Mouse (Mus musculus) MEL (cell line): ENCODE measurements around the gene Mrtfa. TPM values are rescaled to one million over a fixed set of nuclear protein-coding genes. Genes with fewer than 3 reads are reported as not detected.
A peak's percentile ranks its signal among the peaks of the same experiment; 100 is the strongest.

Source experiments
- DNase-seq: peaks from one replicate; pipeline ENCODE4 v3.0.0; 2011; ENCODE audit warnings: low read depth, low spot score
- H3K27ac ChIP-seq: 2 replicates; pipeline ENCODE4 v1.5.1; 2012; ENCODE audit warnings: low read depth, mild to moderate bottlenecking, control low read depth, low read length, moderate library complexity; ENCODE audit not compliant: control insufficient read depth
- H3K27me3 ChIP-seq, 2 experiments: fragments of 150-350 bp in 1 of 2; sonication (generic) in 1 of 2; 2 replicates each; pipeline ENCODE4 v1.6.1; 2012; ENCODE audit warnings: low read length in 2 of 2, mild to moderate bottlenecking in 2 of 2, improper control_type of control experiment in 1 of 2, moderate library complexity in 1 of 2; ENCODE audit not compliant: insufficient read depth in 2 of 2, control insufficient read depth in 1 of 2
- H3K36me3 ChIP-seq, 2 experiments: 2 replicates each; pipeline ENCODE4 v1.6.1; 2012 to 2014; ENCODE audit warnings: low read length in 2 of 2, improper control_type of control experiment in 1 of 2, inconsistent platforms in 1 of 2, mild to moderate bottlenecking in 1 of 2; ENCODE audit not compliant: insufficient read depth in 2 of 2, control insufficient read depth in 1 of 2
- H3K4me1 ChIP-seq, 2 experiments: fragments of 150-350 bp in 1 of 2; sonication (generic) in 1 of 2; 2 replicates each; pipeline ENCODE4 v1.6.1; 2012; ENCODE audit warnings: low read length in 2 of 2, improper control_type of control experiment in 1 of 2, mild to moderate bottlenecking in 1 of 2; ENCODE audit not compliant: insufficient read depth in 2 of 2, control insufficient read depth in 1 of 2
- H3K4me3 ChIP-seq, 2 experiments: fragments of 150-350 bp in 1 of 2; sonication (generic) in 1 of 2; 2 replicates each; pipeline ENCODE4 v1.5.1; 2012; ENCODE audit warnings: low read depth in 2 of 2, low read length in 2 of 2, mild to moderate bottlenecking in 2 of 2, moderate library complexity in 2 of 2, control low read depth in 1 of 2, improper control_type of control experiment in 1 of 2; ENCODE audit not compliant: control insufficient read depth in 1 of 2, insufficient read depth in 1 of 2
- H3K79me2 ChIP-seq: 2 replicates; pipeline ENCODE4 v1.6.1; 2012; ENCODE audit warnings: mild to moderate bottlenecking, low read length, moderate library complexity; ENCODE audit not compliant: control insufficient read depth, poor library complexity, insufficient read depth
- H3K9ac ChIP-seq: 2 replicates; pipeline ENCODE4 v1.6.1; 2012; ENCODE audit warnings: low read depth, mild to moderate bottlenecking, control low read depth, low read length, moderate library complexity; ENCODE audit not compliant: control insufficient read depth, poor library complexity, severe bottlenecking
- H3K9me3 ChIP-seq: fragments of 150-350 bp; sonication (generic); replicated peaks from 2 replicates; pipeline ENCODE4 v1.6.1; 2012; ENCODE audit warnings: mild to moderate bottlenecking, low read length, improper control_type of control experiment, moderate library complexity; ENCODE audit not compliant: insufficient read depth
- BHLHE40 ChIP-seq: IDR thresholded peaks from 2 replicates; pipeline ENCODE4 v1.6.1; 2012; ENCODE audit warnings: low read depth, mild to moderate bottlenecking, inconsistent platforms, low read length, improper control_type of control experiment, borderline replicate concordance
- CHD2 ChIP-seq: IDR thresholded peaks from 2 replicates; pipeline ENCODE4 v1.6.1; 2011; ENCODE audit warnings: low read length, improper control_type of control experiment
- CTCF ChIP-seq, 3 experiments: IDR thresholded peaks in 2 of 3; conservative IDR thresholded peaks in 1 of 3; 2 replicates each; pipeline ENCODE4 v1.5.1; 2011 to 2012; ENCODE audit warnings: low read length in 3 of 3, low read depth in 2 of 3, mild to moderate bottlenecking in 2 of 3, improper control_type of control experiment in 1 of 3, inconsistent platforms in 1 of 3, mixed read lengths in 1 of 3, moderate library complexity in 1 of 3; ENCODE audit not compliant: control insufficient read depth in 1 of 3, insufficient read depth in 1 of 3, poor library complexity in 1 of 3, severe bottlenecking in 1 of 3
- EP300 ChIP-seq, 2 experiments: IDR thresholded peaks; 2 replicates each; pipeline ENCODE4 v1.6.1; 2011; ENCODE audit warnings: improper control_type of control experiment in 2 of 2, low read length in 2 of 2, low read depth in 1 of 2, mild to moderate bottlenecking in 1 of 2
- ETS1 ChIP-seq: IDR thresholded peaks from 2 replicates; pipeline ENCODE4 v1.6.1; 2012; ENCODE audit warnings: low read depth, mild to moderate bottlenecking, inconsistent platforms, low read length, improper control_type of control experiment, moderate library complexity
- GATA1 ChIP-seq: IDR thresholded peaks from 2 replicates; pipeline ENCODE4 v1.6.1; 2011; ENCODE audit warnings: low read depth, low read length, improper control_type of control experiment
- HCFC1 ChIP-seq: IDR thresholded peaks from 2 replicates; pipeline ENCODE4 v1.6.1; 2012; ENCODE audit warnings: low read depth, mild to moderate bottlenecking, inconsistent platforms, low read length, improper control_type of control experiment, moderate library complexity
- JUND ChIP-seq: IDR thresholded peaks from 2 replicates; pipeline ENCODE4 v1.6.1; 2011; ENCODE audit warnings: low read depth, mild to moderate bottlenecking, improper control_type of control experiment, low read length
- MAZ ChIP-seq: IDR thresholded peaks from 2 replicates; pipeline ENCODE4 v1.6.1; 2012; ENCODE audit warnings: low read depth, mild to moderate bottlenecking, inconsistent platforms, low read length, improper control_type of control experiment
- MEF2A ChIP-seq: IDR thresholded peaks from 2 replicates; pipeline ENCODE4 v1.6.1; 2014; ENCODE audit warnings: low read depth, mild to moderate bottlenecking, inconsistent platforms, low read length, improper control_type of control experiment; ENCODE audit not compliant: poor library complexity, insufficient replicate concordance, severe bottlenecking; ENCODE audit errors: extremely low read depth
- MXI1 ChIP-seq: IDR thresholded peaks from 2 replicates; pipeline ENCODE4 v1.6.1; 2011; ENCODE audit warnings: mild to moderate bottlenecking, low read depth, low read length, improper control_type of control experiment
- MYC ChIP-seq: IDR thresholded peaks from 2 replicates; pipeline ENCODE4 v1.6.1; 2011; ENCODE audit warnings: low read depth, mild to moderate bottlenecking, low read length, improper control_type of control experiment, moderate library complexity
- NRF1 ChIP-seq: IDR thresholded peaks from 2 replicates; pipeline ENCODE4 v1.6.1; 2014; ENCODE audit warnings: low read depth, mild to moderate bottlenecking, inconsistent platforms, low read length, improper control_type of control experiment, moderate library complexity; ENCODE audit not compliant: poor library complexity, insufficient read depth, severe bottlenecking
- POLR2A ChIP-seq, 2 experiments: IDR thresholded peaks; 2 replicates each; pipeline ENCODE4 v1.6.1; 2011 to 2012; ENCODE audit warnings: low read length in 2 of 2, mild to moderate bottlenecking in 2 of 2, control low read depth in 1 of 2, improper control_type of control experiment in 1 of 2, low read depth in 1 of 2, moderate library complexity in 1 of 2; ENCODE audit not compliant: control insufficient read depth in 1 of 2, insufficient read depth in 1 of 2, poor library complexity in 1 of 2
- POLR2AphosphoS2 ChIP-seq: IDR thresholded peaks from 2 replicates; pipeline ENCODE4 v1.6.1; 2011; ENCODE audit warnings: low read length, improper control_type of control experiment
- RAD21 ChIP-seq: IDR thresholded peaks from 2 replicates; pipeline ENCODE4 v1.6.1; 2011; ENCODE audit warnings: mild to moderate bottlenecking, low read depth, low read length, improper control_type of control experiment
- RCOR1 ChIP-seq: IDR thresholded peaks from 2 replicates; pipeline ENCODE4 v1.6.1; 2012; ENCODE audit warnings: low read depth, mild to moderate bottlenecking, inconsistent platforms, low read length, improper control_type of control experiment
- SIN3A ChIP-seq: IDR thresholded peaks from 2 replicates; pipeline ENCODE4 v1.6.1; 2012; ENCODE audit warnings: low read length, improper control_type of control experiment, inconsistent platforms
- TAL1 ChIP-seq: IDR thresholded peaks from 2 replicates; pipeline ENCODE4 v1.6.1; 2012; ENCODE audit warnings: mild to moderate bottlenecking, inconsistent platforms, low read length, moderate library complexity, mixed read lengths
- TBP ChIP-seq: IDR thresholded peaks from 2 replicates; pipeline ENCODE4 v1.8.0; 2011; ENCODE audit warnings: low read depth, low read length, improper control_type of control experiment
- TCF12 ChIP-seq: IDR thresholded peaks from 2 replicates; pipeline ENCODE4 v1.6.1; 2014; ENCODE audit warnings: low read depth, mild to moderate bottlenecking, inconsistent platforms, low read length, improper control_type of control experiment, moderate library complexity
- UBTF ChIP-seq: IDR thresholded peaks from 2 replicates; pipeline ENCODE4 v1.6.1; 2012; ENCODE audit warnings: low read depth, mild to moderate bottlenecking, inconsistent platforms, low read length, improper control_type of control experiment, moderate library complexity, borderline replicate concordance; ENCODE audit not compliant: insufficient read depth
- USF1 ChIP-seq: IDR thresholded peaks from 2 replicates; pipeline ENCODE4 v1.6.1; 2014; ENCODE audit warnings: low read depth, mild to moderate bottlenecking, inconsistent platforms, low read length, improper control_type of control experiment, moderate library complexity
- polyA plus RNA-seq, 2 experiments: library from polyadenylated mRNA; stranded (reverse) in 1 of 2; unstranded in 1 of 2; fragments of >175 nt in 1 of 2; fragments of >200 nt in 1 of 2; gene quantifications; 2 replicates each; pipeline versions ENCODE4 v1.2.1 to v1.2.4; 2012; ENCODE audit warnings: low replicate concordance in 2 of 2, low read depth in 1 of 2; ENCODE audit not compliant: insufficient read length in 2 of 2, insufficient read depth in 1 of 2, missing spikeins in 1 of 2
- total RNA-seq: library from RNA; depleted of rRNA; stranded (reverse); fragments of 300-350 nt; gene quantifications from 2 replicates; pipeline ENCODE4 v1.2.3, GENCODE M21; 2012

Gene Mrtfa
- total and polyA plus RNA-seq, 3 experiments: 2.6 to 11.9 TPM; not detected in 1

DNA sequence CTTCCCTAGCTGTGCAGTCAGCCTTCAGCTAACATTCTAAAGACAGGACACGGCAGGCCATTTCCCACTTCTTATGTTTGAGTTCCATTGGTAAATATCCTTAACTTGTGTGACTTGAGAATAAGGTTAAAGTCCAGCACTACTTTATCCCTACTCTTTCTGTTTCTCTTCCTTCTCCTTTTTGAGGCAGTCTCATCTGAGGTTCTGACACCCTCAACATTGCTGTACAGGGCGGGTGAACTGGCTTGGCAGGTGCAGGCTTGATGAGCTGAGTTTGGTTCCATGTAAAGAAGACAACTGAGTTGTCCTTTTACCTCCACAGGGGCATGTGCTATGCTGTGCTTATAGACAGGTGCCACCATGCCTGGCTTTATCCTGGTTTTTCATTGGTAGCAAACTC, 207.3 kb downstream of the Mrtfa start:
- no peak overlapping the region for H3K9ac ChIP-seq
- H3K27me3 ChIP-seq: no peaks in the 10 kb centered on the region
- H3K27ac ChIP-seq: no peak overlapping the region
- peaks cover 0 to 50% of the 10 kb centered on the region in 2 experiments; a peak in 2 of 4 replicates for H3K36me3 ChIP-seq
- H3K9me3 ChIP-seq: no peaks in the 10 kb centered on the region
- H3K4me1 ChIP-seq: peaks cover 15 to 24% of the 10 kb centered on the region in 2 experiments
- 0 out of 2 replicates have a peak, but pooled peaks have one; percentile 41 for TF ChIP-seq MAZ
- TF ChIP-seq CHD2: no peak
- peak; percentile 34 for DNase-seq
- peaks cover 5% of the 10 kb centered on the region; the same call in 1 of the 2 replicates for H3K79me2 ChIP-seq
- H3K4me3 ChIP-seq: no peak overlapping the region

GRCm38 (mm10) chr15:80981176-80981575, 209.4 kb downstream of the Mrtfa start:
- TF ChIP-seq JUND (no peak), BHLHE40 (peak; percentile 54; the same call in 1 of the 2 replicates), SIN3A (peak; percentile 50; the same call in 1 of the 2 replicates), POLR2A (IDR thresholded peaks at IDR 0.05; ENCODE audit: control insufficient read depth in 1 of 2, insufficient read depth in 1 of 2, low read depth in 1 of 2, low read length in 2 of 2, poor library complexity in 1 of 2) (no peak), MXI1 (peak; percentile 79), UBTF (no peak), TCF12 (peak; percentile 67), GATA1 (peak; percentile 94), CTCF (IDR thresholded peaks at IDR 0.05 in 2 of 3, conservative IDR thresholded peaks at IDR 0.05 in 1 of 3; ENCODE audit: control insufficient read depth in 1 of 3, insufficient read depth in 1 of 3, low read depth in 2 of 3, low read length in 3 of 3, poor library complexity in 1 of 3, severe bottlenecking in 1 of 3) (no peak), HCFC1 (peak; percentile 44; the same call in 1 of the 2 replicates), TBP (no peak), CHD2 (peak; percentile 76), EP300 (IDR thresholded peaks at IDR 0.05; ENCODE audit: low read depth in 1 of 2, low read length in 2 of 2) (peak; percentile 74 to 77), TAL1 (peak; percentile 49), USF1 (no peak), RAD21 (no peak), NRF1 (no peak), ETS1 (peak; percentile 49), MYC (0 out of 2 replicates have a peak, but pooled peaks have one; percentile 46), POLR2AphosphoS2 (no peak), RCOR1 (no peak), MAZ (no peak), MEF2A (no peak)
- Histone ChIP-seq H3K79me2 (peaks cover 11% of the 10 kb centered on the region), H3K9me3 (no peaks in the 10 kb centered on the region), H3K9ac (no peak overlapping the region), H3K27ac (peak overlapping the region; percentile 65), H3K27me3 (no peaks in the 10 kb centered on the region), H3K4me3 (peak overlapping the region in 1 of 2 experiments; percentile 11; a peak in 1 of 4 replicates), H3K4me1 (peaks cover 18 to 24% of the 10 kb centered on the region in 2 experiments), H3K36me3 (peaks cover 0 to 40% of the 10 kb centered on the region in 2 experiments; a peak in 2 of 4 replicates)
- peak; percentile 80 for DNase-seq
